Mouse (Mus musculus): ENCODE measurements around the gene Fhit.

The Fhit gene

GRCm38 (mm10) chr14:9648416-9648815, 1513.4 kb downstream of the Fhit start:
- no peak for DNase-seq

GRCm38 (mm10) chr14:9646233-9646632, 1515.6 kb downstream of the Fhit start:
- DNase-seq = no peak

- peak; percentile 55 for DNase-seq
Measured at GRCm38 (mm10) chr14:9644216-9645166, 1517.3 kb downstream of the Fhit start.

GRCm38 (mm10) chr14:9643700-9644099, 1518.1 kb downstream of the Fhit start:
- DNase-seq = no peak

GRCm38 (mm10) chr14:9642628-9643027, 1519.2 kb downstream of the Fhit start:
- DNase-seq = no peak

GRCm38 (mm10) chr14:9642068-9642467, 1519.8 kb downstream of the Fhit start:
- no peak for DNase-seq

GRCm38 (mm10) chr14:9634247-9634991, 1527.4 kb downstream of the Fhit start:
- no peak for DNase-seq

- DNase-seq = no peak
Measured at GRCm38 (mm10) chr14:9632537-9632936, 1529.3 kb downstream of the Fhit start.

GRCm38 (mm10) chr14:9623219-9624043, 1538.4 kb downstream of the Fhit start:
- DNase-seq = no peak

GRCm38 (mm10) chr14:9620902-9621540, 1540.8 kb downstream of the Fhit start:
- peak; percentile 10 for DNase-seq

GRCm38 (mm10) chr14:9619840-9620239, 1542.0 kb downstream of the Fhit start:
- DNase-seq = no peak

- DNase-seq = peak; percentile 66
Measured at GRCm38 (mm10) chr14:9613126-9613525, 1548.7 kb downstream of the Fhit start.

- DNase-seq = no peak
Measured at GRCm38 (mm10) chr14:9609120-9609519, 1552.7 kb downstream of the Fhit start.

GRCm38 (mm10) chr14:9606584-9607377, 1555.1 kb downstream of the Fhit start:
- DNase-seq = no peak

GRCm38 (mm10) chr14:9600271-9600670, 1561.6 kb downstream of the Fhit start:
- no peak for DNase-seq

- DNase-seq = no peak
Measured at GRCm38 (mm10) chr14:9597460-9597977, 1564.3 kb downstream of the Fhit start.

- peak; percentile 42 for DNase-seq
Measured at GRCm38 (mm10) chr14:9589121-9589520, 1572.7 kb downstream of the Fhit start.

GRCm38 (mm10) chr14:9587900-9588299, 1573.9 kb downstream of the Fhit start:
- DNase-seq = no peak

GRCm38 (mm10) chr14:9583227-9584155, 1578.3 kb downstream of the Fhit start:
- no peak for DNase-seq

- no peak for DNase-seq
Measured at GRCm38 (mm10) chr14:9556333-9556732, 1605.5 kb downstream of the Fhit start.
